Mouse (Mus musculus) CH12.LX (cell line): Measurements from ENCODE around the gene Taf13. TPM values are rescaled to one million over a fixed set of nuclear protein-coding genes. Genes with fewer than 3 reads are reported as not detected.
A peak's percentile ranks its signal among the peaks of the same experiment; 100 is the strongest.

Experiments used
- DNase-seq: peaks from one replicate; pipeline ENCODE4 v3.0.0-alpha.2; 2013; ENCODE audit errors: extremely low read depth
- H3K27ac ChIP-seq: 2 replicates; pipeline ENCODE4 v1.5.1; 2012; ENCODE audit warnings: low read depth, mild to moderate bottlenecking, control low read depth, moderate library complexity; ENCODE audit not compliant: insufficient read depth
- H3K27me3 ChIP-seq: replicated peaks from 2 replicates; pipeline ENCODE3; 2012; ENCODE audit warnings: inconsistent platforms
- H3K36me3 ChIP-seq, 2 experiments: replicated peaks in 1 of 2; 2 replicates each; pipeline versions ENCODE3 to v1.6.1; 2012; ENCODE audit warnings: inconsistent platforms in 1 of 2, low read length in 1 of 2, mild to moderate bottlenecking in 1 of 2, mixed read lengths in 1 of 2, moderate library complexity in 1 of 2; ENCODE audit not compliant: control insufficient read depth in 1 of 2, insufficient read depth in 1 of 2
- H3K4me1 ChIP-seq, 2 experiments: 2 replicates each; pipeline ENCODE4 v1.6.1; 2012; ENCODE audit warnings: inconsistent platforms in 1 of 2, moderate library complexity in 1 of 2; ENCODE audit not compliant: insufficient read depth in 2 of 2, control insufficient read depth in 1 of 2
- H3K4me2 ChIP-seq: 2 replicates; pipeline ENCODE4 v1.6.1; 2012; ENCODE audit warnings: low read depth, mild to moderate bottlenecking, control low read depth; ENCODE audit not compliant: poor library complexity, insufficient read depth, severe bottlenecking
- H3K4me3 ChIP-seq, 3 experiments: fragments of 150-350 bp in 1 of 3; sonication (generic) in 1 of 3; replicated peaks in 1 of 3; 2 replicates each; pipeline versions ENCODE3 to v1.5.1; 2011 to 2012; ENCODE audit warnings: low read depth in 2 of 3, low read length in 2 of 3, mild to moderate bottlenecking in 2 of 3, moderate library complexity in 2 of 3, control low read depth in 1 of 3, improper control_type of control experiment in 1 of 3, inconsistent platforms in 1 of 3, mixed read lengths in 1 of 3; ENCODE audit not compliant: poor library complexity in 1 of 3
- H3K79me2 ChIP-seq: replicated peaks from 2 replicates; pipeline ENCODE4 v1.6.1; 2012; ENCODE audit warnings: mild to moderate bottlenecking, moderate library complexity; ENCODE audit not compliant: control insufficient read depth, poor library complexity, insufficient read depth, severe bottlenecking; ENCODE audit errors: extremely low read depth
- H3K9ac ChIP-seq: 2 replicates; pipeline ENCODE4 v1.6.1; 2012; ENCODE audit warnings: low read depth, mild to moderate bottlenecking, control low read depth, moderate library complexity; ENCODE audit not compliant: insufficient read depth
- H3K9me3 ChIP-seq: replicated peaks from 2 replicates; pipeline ENCODE3; 2012; ENCODE audit warnings: low read length, inconsistent platforms, mixed read lengths
- CTCF ChIP-seq, 2 experiments: IDR thresholded peaks in 1 of 2; conservative IDR thresholded peaks in 1 of 2; 2 replicates each; pipeline ENCODE4 v1.5.1; 2011 to 2012; ENCODE audit warnings: low read depth in 2 of 2, low read length in 2 of 2, improper control_type of control experiment in 1 of 2, inconsistent platforms in 1 of 2, mild to moderate bottlenecking in 1 of 2, moderate library complexity in 1 of 2
- ELF1 ChIP-seq: IDR thresholded peaks from 2 replicates; pipeline ENCODE4 v1.6.1; 2014; ENCODE audit warnings: low read depth, mild to moderate bottlenecking, inconsistent platforms, low read length, improper control_type of control experiment
- EP300 ChIP-seq: IDR thresholded peaks from 2 replicates; pipeline ENCODE4 v1.6.1; 2011; ENCODE audit warnings: low read length, improper control_type of control experiment
- IRF4 ChIP-seq: IDR thresholded peaks from 2 replicates; pipeline ENCODE4 v1.6.1; 2014; ENCODE audit warnings: low read depth, mild to moderate bottlenecking, inconsistent platforms, low read length, improper control_type of control experiment
- POLR2AphosphoS2 ChIP-seq: IDR thresholded peaks from 2 replicates; pipeline ENCODE4 v1.6.1; 2011; ENCODE audit warnings: low read depth, low read length, improper control_type of control experiment
- RCOR1 ChIP-seq: conservative IDR thresholded peaks from 2 replicates; pipeline ENCODE4 v1.6.1; 2012; ENCODE audit warnings: low read depth, mild to moderate bottlenecking, inconsistent platforms, low read length, improper control_type of control experiment
- dilution Hi-C: fragments of 300-500 bp; cut with MboI; formaldehyde crosslinking; loops from 2 replicates; pipeline ENCODE4 v1.14.3; 2020; ENCODE audit warnings: low sequenced_read_pairs; ENCODE audit not compliant: extremely low pct_unique_long_range_greater_than_20kb, extremely low pct_ligation_motif_present
- in situ Hi-C: fragments of 300-500 bp; cut with MboI; formaldehyde crosslinking; loops from 3 replicates; pipeline ENCODE4 v1.14.3; 2019; ENCODE audit warnings: low sequenced_read_pairs, low pct_ligation_motif_present, low pct_unique_long_range_greater_than_20kb, mixed read lengths
- polyA plus RNA-seq: library from polyadenylated mRNA; unstranded; fragments of >175 nt; gene quantifications from 2 replicates; pipeline ENCODE4 v1.2.1, GENCODE M21; 2012; ENCODE audit warnings: low read depth; ENCODE audit not compliant: insufficient read length
- total RNA-seq, 2 experiments: library from RNA; depleted of rRNA; stranded (reverse); fragments of 300-350 nt in 1 of 2; fragments of >200 nt in 1 of 2; gene quantifications; 2 replicates each; pipeline ENCODE4 v1.2.3; 2012 to 2014

Taf13 gene
- total and polyA plus RNA-seq, 3 experiments: 10.0 to 20.9 (median 12.0) TPM

DNA sequence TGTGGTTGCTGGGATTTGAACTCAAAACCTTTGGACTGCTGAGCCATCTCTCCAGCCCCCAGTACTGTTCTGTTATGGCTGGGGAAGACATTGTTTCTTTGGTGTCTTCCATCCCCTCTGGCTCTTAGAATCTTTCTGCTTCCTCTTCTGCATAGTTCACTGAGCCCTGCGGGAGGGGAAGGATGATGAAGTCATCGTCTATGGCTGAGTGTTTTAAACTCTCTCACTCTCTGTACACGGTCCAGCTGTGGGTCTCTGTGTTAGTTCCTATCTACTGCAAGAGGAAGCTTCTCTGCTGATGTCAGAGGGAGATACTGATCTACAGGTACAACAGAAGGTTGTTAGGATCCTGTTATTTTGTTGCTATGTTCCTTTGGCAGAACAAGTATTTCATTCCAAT is 37.4 kb downstream of the Taf13 start:
- Histone ChIP-seq H3K4me3 (no peak overlapping the region), H3K27ac (no peak overlapping the region), H3K4me2 (peak overlapping the region; percentile 50; the same call in 1 of the 2 replicates), H3K9me3 (no peaks in the 10 kb centered on the region), H3K79me2 (no peaks in the 10 kb centered on the region), H3K9ac (no peak overlapping the region), H3K27me3 (no peaks in the 10 kb centered on the region), H3K4me1 (peaks cover 0 to 13% of the 10 kb centered on the region in 2 experiments; a peak in 2 of 4 replicates), H3K36me3 (peaks cover 0 to 3% of the 10 kb centered on the region in 2 experiments)
- DNase-seq: peak; percentile 64
- dilution Hi-C loops: no loop called here
- in situ Hi-C loops: no loop called here
- no peak for TF ChIP-seq EP300
- peak in 1 of 2 experiments; percentile 15; a peak in 1 of 4 replicates for TF ChIP-seq CTCF (conservative IDR thresholded peaks at IDR 0.05 in 1 of 2, IDR thresholded peaks at IDR 0.05 in 1 of 2; ENCODE audit: low read depth in 2 of 2, low read length in 2 of 2)
- TF ChIP-seq RCOR1: no peak
- no peak for TF ChIP-seq ELF1
- no peak for TF ChIP-seq POLR2AphosphoS2
- TF ChIP-seq IRF4: no peak

Other genes starting within 250 kb of the Taf13 start
- gene Mybphl, start 206.8 kb upstream of the Taf13 start, total RNA-seq (2012; rRNA removed): not detected in 2 replicates
- not detected in 2 replicates for gene Mybphl, start 206.8 kb upstream of the Taf13 start, total RNA-seq (2014; rRNA removed)
- not detected in 2 replicates for gene Mybphl, start 206.8 kb upstream of the Taf13 start, polyA plus RNA-seq
- gene Psrc1, start 187.9 kb upstream of the Taf13 start, total RNA-seq (2012; rRNA removed): 76.2 and 89.1 TPM in 2 replicates
- gene Psrc1, start 187.9 kb upstream of the Taf13 start, total RNA-seq (2014; rRNA removed): 105 and 106 TPM in 2 replicates
- gene Psrc1, start 187.9 kb upstream of the Taf13 start, polyA plus RNA-seq: 101 and 108 TPM in 2 replicates
- gene Celsr2, start 156.1 kb upstream of the Taf13 start, total RNA-seq (2012; rRNA removed): not detected in 2 replicates
- gene Celsr2, start 156.1 kb upstream of the Taf13 start, total RNA-seq (2014; rRNA removed): not detected in 2 replicates
- not detected in 2 replicates for gene Celsr2, start 156.1 kb upstream of the Taf13 start, polyA plus RNA-seq
- gene Sars, start 126.5 kb upstream of the Taf13 start, total RNA-seq (2012; rRNA removed): 255 and 373 TPM in 2 replicates
- gene Sars, start 126.5 kb upstream of the Taf13 start, total RNA-seq (2014; rRNA removed): 377 and 422 TPM in 2 replicates
- 394 and 470 TPM in 2 replicates for gene Sars, start 126.5 kb upstream of the Taf13 start, polyA plus RNA-seq
- gene 1700013F07Rik, start 37.5 kb upstream of the Taf13 start, total RNA-seq (2012; rRNA removed): 2.5 TPM in 1 of 2 replicates, not detected in the other
- 0.38 TPM in 1 of 2 replicates, not detected in the other for gene 1700013F07Rik, start 37.5 kb upstream of the Taf13 start, total RNA-seq (2014; rRNA removed)
- 0.94 TPM in 1 of 2 replicates, not detected in the other for gene 1700013F07Rik, start 37.5 kb upstream of the Taf13 start, polyA plus RNA-seq
- gene 5330417C22Rik, start 35.2 kb upstream of the Taf13 start, total RNA-seq (2012; rRNA removed): 0.13 and 0.17 TPM in 2 replicates
- 0.05 TPM in 1 of 2 replicates, not detected in the other for gene 5330417C22Rik, start 35.2 kb upstream of the Taf13 start, total RNA-seq (2014; rRNA removed)
- 0.26 and 0.27 TPM in 2 replicates for gene 5330417C22Rik, start 35.2 kb upstream of the Taf13 start, polyA plus RNA-seq
- gene Tmem167b, start 9.2 kb upstream of the Taf13 start, total RNA-seq (2012; rRNA removed): 11.3 and 12.0 TPM in 2 replicates
- 18.4 and 18.7 TPM in 2 replicates for gene Tmem167b, start 9.2 kb upstream of the Taf13 start, total RNA-seq (2014; rRNA removed)
- 13.1 and 14.4 TPM in 2 replicates for gene Tmem167b, start 9.2 kb upstream of the Taf13 start, polyA plus RNA-seq
- gene Wdr47, start 19.6 kb downstream of the Taf13 start, total RNA-seq (2012; rRNA removed): 2.2 and 2.4 TPM in 2 replicates
- 1.7 and 2.7 TPM in 2 replicates for gene Wdr47, start 19.6 kb downstream of the Taf13 start, total RNA-seq (2014; rRNA removed)
- gene Wdr47, start 19.6 kb downstream of the Taf13 start, polyA plus RNA-seq: 2.7 and 4.6 TPM in 2 replicates
- 31.6 and 38.9 TPM in 2 replicates for gene Clcc1, start 82.2 kb downstream of the Taf13 start, total RNA-seq (2012; rRNA removed)
- 51.4 and 53.0 TPM in 2 replicates for gene Clcc1, start 82.2 kb downstream of the Taf13 start, total RNA-seq (2014; rRNA removed)
- gene Clcc1, start 82.2 kb downstream of the Taf13 start, polyA plus RNA-seq: 36.3 and 36.5 TPM in 2 replicates
- gene Gpsm2, start 150.6 kb downstream of the Taf13 start, total RNA-seq (2012; rRNA removed): 8.5 and 9.7 TPM in 2 replicates
- gene Gpsm2, start 150.6 kb downstream of the Taf13 start, total RNA-seq (2014; rRNA removed): 10.4 TPM in 2 replicates
- 7.5 and 11.2 TPM in 2 replicates for gene Gpsm2, start 150.6 kb downstream of the Taf13 start, polyA plus RNA-seq
- not detected in 2 replicates for gene Aknad1, start 168.0 kb downstream of the Taf13 start, total RNA-seq (2012; rRNA removed)
- not detected in 2 replicates for gene Aknad1, start 168.0 kb downstream of the Taf13 start, total RNA-seq (2014; rRNA removed)
- not detected in 2 replicates for gene Aknad1, start 168.0 kb downstream of the Taf13 start, polyA plus RNA-seq